Mouse (Mus musculus): ENCODE data around the gene Tjp2. TPM values are rescaled to one million over a fixed set of nuclear protein-coding genes. Genes with fewer than 3 reads are reported as not detected.

The Tjp2 gene
- total and polyA plus RNA-seq, 2 experiments, result 5.8 to 6.5 TPM

DNA sequence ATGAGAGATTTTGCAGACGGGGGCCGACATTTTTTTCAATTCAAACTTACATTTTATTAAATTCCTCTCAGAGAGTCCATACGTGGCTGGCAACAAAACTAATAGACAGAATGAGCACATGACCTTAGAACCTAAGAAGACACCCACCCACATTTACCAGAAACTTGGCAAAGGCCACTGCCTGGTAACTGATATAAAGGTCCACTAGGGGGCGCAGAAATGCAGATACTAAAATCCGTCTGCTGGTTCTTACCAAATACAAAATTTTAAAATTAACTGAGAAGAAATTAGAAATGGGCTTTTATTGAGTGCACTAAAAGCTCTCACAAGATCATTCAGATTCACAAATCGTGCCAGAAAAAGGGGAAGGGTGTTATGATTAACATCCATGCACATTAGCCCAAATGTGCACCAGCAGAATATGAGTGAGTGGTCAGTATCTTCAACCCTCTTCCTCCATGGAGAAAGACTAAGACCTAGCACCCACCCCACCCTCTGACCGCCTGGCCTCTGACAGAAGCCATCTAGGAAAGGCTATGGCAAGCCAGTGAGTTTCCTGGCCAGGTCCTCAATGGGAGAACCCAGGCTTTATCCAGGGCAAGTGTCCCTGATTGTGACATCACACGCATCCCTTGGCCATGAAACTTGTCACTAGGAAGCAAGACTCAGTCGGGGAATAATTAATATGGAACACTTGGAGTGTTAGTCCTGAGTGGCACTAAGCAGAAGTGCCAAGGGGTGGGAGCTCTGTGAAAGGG lies 71.4 kb downstream of the Tjp2 start:
- H3K27ac ChIP-seq (replicated peaks; ENCODE audit: insufficient read depth, low read depth, low read length), result no peak overlapping the region
- H3K4me1 ChIP-seq (ENCODE audit: control insufficient read depth, insufficient read depth, low read length), result peaks cover 12% of the 10 kb centered on the region
- no peaks in the 10 kb centered on the region for H3K36me3 ChIP-seq (ENCODE audit: control insufficient read depth, insufficient read depth, low read length)
- no peak for TF ChIP-seq POLR2A (IDR thresholded peaks at IDR 0.05; ENCODE audit: extremely low read depth, insufficient read depth, low read length)
- TF ChIP-seq CTCF (IDR thresholded peaks at IDR 0.05; ENCODE audit: low read depth, low read length), result no peak
- no peaks in the 10 kb centered on the region for H3K27me3 ChIP-seq (ENCODE audit: control insufficient read depth, insufficient read depth, low read length)
- no peak overlapping the region for H3K4me3 ChIP-seq (ENCODE audit: insufficient read depth, low read depth, low read length)
- no peak overlapping the region for H3K9ac ChIP-seq (ENCODE audit: low read depth, low read length)
- DNase-seq (ENCODE audit: extremely low read depth, low read depth, low spot score), result peak; percentile 46
- WGBS, result 35% methylated on average over 9 of the region's 9 CpGs
- H3K79me2 ChIP-seq (ENCODE audit: control insufficient read depth, insufficient read depth, low read length), result peaks cover 38% of the 10 kb centered on the region; the same call in 1 of the 2 replicates

GRCm38 (mm10) chr19:24144009-24144408 lies 80.8 kb downstream of the Tjp2 start:
- 93% methylated on average over 7 of the region's 7 CpGs for WGBS
- Histone ChIP-seq H3K27me3 (ENCODE audit: control insufficient read depth, insufficient read depth, low read length) (no peaks in the 10 kb centered on the region), H3K9ac (ENCODE audit: low read depth, low read length) (no peak overlapping the region), H3K79me2 (ENCODE audit: control insufficient read depth, insufficient read depth, low read length) (peaks cover 15% of the 10 kb centered on the region), H3K4me1 (ENCODE audit: control insufficient read depth, insufficient read depth, low read length) (peaks cover 2% of the 10 kb centered on the region; the same call in 1 of the 2 replicates), H3K27ac (replicated peaks; ENCODE audit: insufficient read depth, low read depth, low read length) (no peak overlapping the region), H3K36me3 (ENCODE audit: control insufficient read depth, insufficient read depth, low read length) (no peaks in the 10 kb centered on the region), H3K4me3 (ENCODE audit: insufficient read depth, low read depth, low read length) (no peak overlapping the region)
- TF ChIP-seq CTCF (IDR thresholded peaks at IDR 0.05; ENCODE audit: low read depth, low read length) (no peak), POLR2A (IDR thresholded peaks at IDR 0.05; ENCODE audit: extremely low read depth, insufficient read depth, low read length) (no peak)
- no peak for DNase-seq (ENCODE audit: extremely low read depth, low read depth, low spot score)

DNA sequence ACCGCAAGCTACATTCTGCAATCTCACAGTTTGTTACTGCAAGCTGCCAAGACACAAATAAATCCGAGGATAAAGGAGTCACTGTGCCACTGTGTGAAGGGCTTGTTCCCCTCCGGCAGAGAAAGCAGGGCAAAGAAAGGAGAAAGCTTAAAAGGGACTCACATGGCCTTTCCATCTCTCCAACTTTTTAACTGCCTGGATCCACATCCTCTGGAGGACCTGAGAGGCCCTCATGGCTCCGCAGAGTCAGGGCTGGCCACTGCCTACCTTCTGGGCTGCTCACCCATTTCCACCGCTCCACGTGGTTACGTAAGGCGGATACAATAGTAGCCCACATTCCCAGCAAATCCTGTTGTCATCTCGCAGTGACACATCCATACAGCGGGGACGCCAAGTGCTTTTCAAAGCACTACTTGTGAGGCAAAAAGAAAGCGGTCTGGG lies 82.2 kb downstream of the Tjp2 start:
- Histone ChIP-seq H3K9ac (ENCODE audit: low read depth, low read length) (no peak overlapping the region), H3K36me3 (ENCODE audit: control insufficient read depth, insufficient read depth, low read length) (no peaks in the 10 kb centered on the region), H3K4me3 (ENCODE audit: insufficient read depth, low read depth, low read length) (no peak overlapping the region), H3K27ac (replicated peaks; ENCODE audit: insufficient read depth, low read depth, low read length) (no peak overlapping the region), H3K27me3 (ENCODE audit: control insufficient read depth, insufficient read depth, low read length) (no peaks in the 10 kb centered on the region), H3K79me2 (ENCODE audit: control insufficient read depth, insufficient read depth, low read length) (peaks cover 15% of the 10 kb centered on the region), H3K4me1 (ENCODE audit: control insufficient read depth, insufficient read depth, low read length) (peaks cover 2% of the 10 kb centered on the region; the same call in 1 of the 2 replicates)
- TF ChIP-seq POLR2A (IDR thresholded peaks at IDR 0.05; ENCODE audit: extremely low read depth, insufficient read depth, low read length), result no peak
- no peak for TF ChIP-seq CTCF (IDR thresholded peaks at IDR 0.05; ENCODE audit: low read depth, low read length)
- 93% methylated on average over 12 of the region's 12 CpGs for WGBS
- DNase-seq (ENCODE audit: extremely low read depth, low read depth, low spot score), result no peak

DNA sequence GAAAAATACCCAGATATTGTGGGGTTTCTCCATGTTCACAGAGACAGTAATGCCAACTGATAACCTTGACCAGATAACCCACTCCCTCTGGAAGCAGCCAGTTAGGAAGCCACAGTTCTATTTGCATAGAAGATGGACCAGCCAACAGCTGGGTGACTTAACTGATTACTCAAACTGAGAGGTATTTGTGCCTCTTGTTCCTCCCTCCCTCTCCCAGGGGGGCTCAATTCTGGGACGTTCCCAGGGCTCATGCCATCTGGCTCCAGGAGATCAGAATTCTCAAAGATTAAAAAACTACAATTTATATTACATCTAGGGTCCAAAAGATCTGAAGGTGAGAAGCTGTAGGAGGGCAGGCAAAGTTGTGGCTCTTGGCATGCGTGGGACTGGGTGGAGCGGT lies 84.5 kb downstream of the Tjp2 start:
- WGBS, result 23% methylated on average over 3 of the region's 3 CpGs
- no peak for TF ChIP-seq POLR2A (IDR thresholded peaks at IDR 0.05; ENCODE audit: extremely low read depth, insufficient read depth, low read length)
- no peak for TF ChIP-seq CTCF (IDR thresholded peaks at IDR 0.05; ENCODE audit: low read depth, low read length)
- H3K9ac ChIP-seq (ENCODE audit: low read depth, low read length), result no peak overlapping the region
- no peaks in the 10 kb centered on the region for H3K27me3 ChIP-seq (ENCODE audit: control insufficient read depth, insufficient read depth, low read length)
- peak; percentile 85 for DNase-seq (ENCODE audit: extremely low read depth, low read depth, low spot score)
- no peak overlapping the region for H3K27ac ChIP-seq (replicated peaks; ENCODE audit: insufficient read depth, low read depth, low read length)
- H3K4me3 ChIP-seq (ENCODE audit: insufficient read depth, low read depth, low read length), result no peak overlapping the region
- no peaks in the 10 kb centered on the region for H3K36me3 ChIP-seq (ENCODE audit: control insufficient read depth, insufficient read depth, low read length)
- H3K4me1 ChIP-seq (ENCODE audit: control insufficient read depth, insufficient read depth, low read length), result peaks cover 2% of the 10 kb centered on the region; the same call in 1 of the 2 replicates
- peaks cover 10% of the 10 kb centered on the region for H3K79me2 ChIP-seq (ENCODE audit: control insufficient read depth, insufficient read depth, low read length)

DNA sequence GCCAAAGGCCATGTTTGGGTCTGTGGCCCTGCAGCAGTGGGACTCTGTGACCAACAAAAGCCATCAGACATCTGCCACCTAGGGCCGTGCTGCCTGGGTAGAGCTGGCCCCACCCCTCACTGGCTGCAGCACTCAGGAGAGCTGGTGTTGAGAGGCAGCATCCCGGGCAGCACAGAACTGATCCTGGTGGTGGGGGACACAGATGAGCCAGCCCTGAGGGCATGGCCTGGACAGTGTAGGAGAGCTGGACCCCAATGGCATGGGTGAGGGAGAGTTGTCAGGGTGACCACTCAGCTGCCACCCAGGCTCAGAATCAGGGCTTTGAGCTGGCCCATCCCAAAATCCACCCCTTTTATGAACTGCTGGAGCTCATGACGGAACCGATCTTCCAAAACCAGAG lies 87.4 kb downstream of the Tjp2 start:
- no peak overlapping the region for H3K4me3 ChIP-seq (ENCODE audit: insufficient read depth, low read depth, low read length)
- no peaks in the 10 kb centered on the region for H3K27me3 ChIP-seq (ENCODE audit: control insufficient read depth, insufficient read depth, low read length)
- H3K79me2 ChIP-seq (ENCODE audit: control insufficient read depth, insufficient read depth, low read length), result no peaks in the 10 kb centered on the region; the same call in 1 of the 2 replicates
- no peak for TF ChIP-seq POLR2A (IDR thresholded peaks at IDR 0.05; ENCODE audit: extremely low read depth, insufficient read depth, low read length)
- no peak for TF ChIP-seq CTCF (IDR thresholded peaks at IDR 0.05; ENCODE audit: low read depth, low read length)
- no peak overlapping the region for H3K9ac ChIP-seq (ENCODE audit: low read depth, low read length)
- no peak for DNase-seq (ENCODE audit: extremely low read depth, low read depth, low spot score)
- peaks cover 2% of the 10 kb centered on the region; the same call in 1 of the 2 replicates for H3K4me1 ChIP-seq (ENCODE audit: control insufficient read depth, insufficient read depth, low read length)
- peaks cover 2% of the 10 kb centered on the region; the same call in 1 of the 2 replicates for H3K36me3 ChIP-seq (ENCODE audit: control insufficient read depth, insufficient read depth, low read length)
- H3K27ac ChIP-seq (replicated peaks; ENCODE audit: insufficient read depth, low read depth, low read length), result no peak overlapping the region
- WGBS, result over 99% methylated on average over 4 of the region's 4 CpGs

- no peak overlapping the region for H3K27ac ChIP-seq (replicated peaks; ENCODE audit: insufficient read depth, low read depth, low read length)
- no peak for DNase-seq (ENCODE audit: extremely low read depth, low read depth, low spot score)
- H3K79me2 ChIP-seq (ENCODE audit: control insufficient read depth, insufficient read depth, low read length), result no peaks in the 10 kb centered on the region; the same call in 1 of the 2 replicates
- WGBS, result 68% methylated on average over 10 of the region's 10 CpGs
- peaks cover 12% of the 10 kb centered on the region for H3K36me3 ChIP-seq (ENCODE audit: control insufficient read depth, insufficient read depth, low read length)
- no peak overlapping the region for H3K4me3 ChIP-seq (ENCODE audit: insufficient read depth, low read depth, low read length)
- no peak overlapping the region for H3K9ac ChIP-seq (ENCODE audit: low read depth, low read length)
- TF ChIP-seq POLR2A (IDR thresholded peaks at IDR 0.05; ENCODE audit: extremely low read depth, insufficient read depth, low read length), result no peak
- TF ChIP-seq CTCF (IDR thresholded peaks at IDR 0.05; ENCODE audit: low read depth, low read length), result no peak
- peaks cover under 1% of the 10 kb centered on the region; the same call in 1 of the 2 replicates for H3K4me1 ChIP-seq (ENCODE audit: control insufficient read depth, insufficient read depth, low read length)
- H3K27me3 ChIP-seq (ENCODE audit: control insufficient read depth, insufficient read depth, low read length), result no peaks in the 10 kb centered on the region
Observed at GRCm38 (mm10) chr19:24134991-24135390, 89.8 kb downstream of the Tjp2 start.

Data from liver, adult 2 months (tissue).